Mouse (Mus musculus) MEL-GATA-1-ER (cell line): Measurements from ENCODE around the gene Ahsg.
A peak's percentile ranks its signal among the peaks of the same experiment; 100 is the strongest.

Source experiments
- DNase-seq: peaks from one replicate; pipeline ENCODE4 v3.0.0-alpha.2; 2012; ENCODE audit warnings: low read depth; ENCODE audit errors: extremely low read depth

Ahsg gene

GRCm38 (mm10) chr16:22890683-22891510, at the start of gene Ahsg:
Gene Ahsg, plus strand, starts transcription at chr16:22891277.
- DNase-seq = no peak

GRCm38 (mm10) chr16:22842871-22843270, 48.2 kb upstream of the Ahsg start:
- no peak for DNase-seq

GRCm38 (mm10) chr16:22844061-22844801, 46.8 kb upstream of the Ahsg start:
- no peak for DNase-seq

GRCm38 (mm10) chr16:22844834-22845233, 46.2 kb upstream of the Ahsg start:
- DNase-seq = no peak

GRCm38 (mm10) chr16:22845481-22845880, 45.6 kb upstream of the Ahsg start:
- DNase-seq = no peak

GRCm38 (mm10) chr16:22847686-22848085, 43.4 kb upstream of the Ahsg start:
- DNase-seq = no peak

GRCm38 (mm10) chr16:22848331-22848730, 42.7 kb upstream of the Ahsg start:
- no peak for DNase-seq

GRCm38 (mm10) chr16:22852709-22853108, 38.4 kb upstream of the Ahsg start:
- no peak for DNase-seq

- peak; percentile 55 for DNase-seq
Measured at GRCm38 (mm10) chr16:22856773-22857172, 34.3 kb upstream of the Ahsg start.

- peak; percentile 99 for DNase-seq
Measured at GRCm38 (mm10) chr16:22857431-22858113, 33.5 kb upstream of the Ahsg start, which contains the start of the genes Tbccd1 and Dnajb11. Gene Tbccd1, minus strand, starts transcription at chr16:22857669. Gene Dnajb11, plus strand, starts transcription at chr16:22857845.

- no peak for DNase-seq
Measured at GRCm38 (mm10) chr16:22872397-22872796, 18.7 kb upstream of the Ahsg start.

- no peak for DNase-seq
Measured at GRCm38 (mm10) chr16:22873369-22873768, 17.7 kb upstream of the Ahsg start.

GRCm38 (mm10) chr16:22876218-22877043, 14.6 kb upstream of the Ahsg start:
- no peak for DNase-seq

- no peak for DNase-seq
Measured at GRCm38 (mm10) chr16:22877660-22878390, 13.3 kb upstream of the Ahsg start.

- DNase-seq = no peak
Measured at GRCm38 (mm10) chr16:22878716-22879115, 12.4 kb upstream of the Ahsg start.

- no peak for DNase-seq
Measured at GRCm38 (mm10) chr16:22879945-22880595, 11.0 kb upstream of the Ahsg start.

- DNase-seq = no peak
Measured at GRCm38 (mm10) chr16:22880900-22881299, 10.2 kb upstream of the Ahsg start.

- DNase-seq = peak; percentile 45
Measured at GRCm38 (mm10) chr16:22881487-22881886, 9.6 kb upstream of the Ahsg start.

GRCm38 (mm10) chr16:22883441-22883840, 7.6 kb upstream of the Ahsg start:
- no peak for DNase-seq

- no peak for DNase-seq
Measured at GRCm38 (mm10) chr16:22885356-22885755, 5.7 kb upstream of the Ahsg start.
